Mouse (Mus musculus): ENCODE results near the gene Ephx1. TPM values are rescaled to one million over a fixed set of nuclear protein-coding genes. Genes with fewer than 3 reads are reported as not detected.

Ephx1 gene
- polyA plus RNA-seq, 1 experiment from 2014 or later = 20.2 TPM

- no peak overlapping the region for H3K4me2 ChIP-seq (ENCODE audit: low read length)
- TF ChIP-seq CTCF (IDR thresholded peaks at IDR 0.05; ENCODE audit: low read depth) = no peak
- H3K36me3 ChIP-seq (ENCODE audit: insufficient read depth, low read length) = peaks cover 25% of the 10 kb centered on the region; the same call in 1 of the 2 replicates
- peak; percentile 22 for DNase-seq (ENCODE audit: low spot score)
- H3K9ac ChIP-seq (ENCODE audit: low read depth, low read length) = no peak overlapping the region
- H3K9me3 ChIP-seq (replicated peaks; ENCODE audit: low read length) = no peaks in the 10 kb centered on the region
- no peaks in the 10 kb centered on the region for H3K4me1 ChIP-seq (replicated peaks; ENCODE audit: insufficient read depth, low read length)
- H3K4me3 ChIP-seq (replicated peaks; ENCODE audit: low read depth, low read length) = no peak overlapping the region
- ATAC-seq (replicated peaks; ENCODE audit: low FRiP score, low read depth) = no peak
- WGBS = 45% methylated on average over 6 of the region's 6 CpGs
- no peaks in the 10 kb centered on the region for H3K27me3 ChIP-seq (ENCODE audit: insufficient read depth, low read length)
- H3K27ac ChIP-seq = no peak overlapping the region
Measured at GRCm38 (mm10) chr1:180952085-180952746, 68.5 kb downstream of the Ephx1 start.

GRCm38 (mm10) chr1:180946448-180946847 is 74.3 kb downstream of the Ephx1 start:
- H3K9ac ChIP-seq (ENCODE audit: low read depth, low read length) = no peak overlapping the region
- H3K27me3 ChIP-seq (ENCODE audit: insufficient read depth, low read length) = no peaks in the 10 kb centered on the region
- H3K9me3 ChIP-seq (replicated peaks; ENCODE audit: low read length) = no peaks in the 10 kb centered on the region
- H3K4me3 ChIP-seq (replicated peaks; ENCODE audit: low read depth, low read length) = no peak overlapping the region
- no peak overlapping the region for H3K4me2 ChIP-seq (ENCODE audit: low read length)
- ATAC-seq (replicated peaks; ENCODE audit: low FRiP score, low read depth) (no peak), DNase-seq (ENCODE audit: low spot score) (no peak)
- no peak overlapping the region for H3K27ac ChIP-seq
- 83% methylated on average over 6 of the region's 6 CpGs for WGBS
- H3K4me1 ChIP-seq (replicated peaks; ENCODE audit: insufficient read depth, low read length) = peaks cover 15% of the 10 kb centered on the region; the same call in 1 of the 2 replicates
- H3K36me3 ChIP-seq (ENCODE audit: insufficient read depth, low read length) = peaks cover 14% of the 10 kb centered on the region; the same call in 1 of the 2 replicates
- TF ChIP-seq CTCF (IDR thresholded peaks at IDR 0.05; ENCODE audit: low read depth) = no peak

GRCm38 (mm10) chr1:180945001-180945980 is 75.4 kb downstream of the Ephx1 start:
- H3K4me1 ChIP-seq (replicated peaks; ENCODE audit: insufficient read depth, low read length) = peaks cover 19% of the 10 kb centered on the region; the same call in 1 of the 2 replicates
- peak; percentile 90 for DNase-seq (ENCODE audit: low spot score)
- H3K4me3 ChIP-seq (replicated peaks; ENCODE audit: low read depth, low read length) = no peak overlapping the region
- peak overlapping the region; percentile 41 for H3K4me2 ChIP-seq (ENCODE audit: low read length)
- TF ChIP-seq CTCF (IDR thresholded peaks at IDR 0.05; ENCODE audit: low read depth) = no peak
- peak; percentile 74 for ATAC-seq (replicated peaks; ENCODE audit: low FRiP score, low read depth)
- peaks cover 14% of the 10 kb centered on the region; the same call in 1 of the 2 replicates for H3K36me3 ChIP-seq (ENCODE audit: insufficient read depth, low read length)
- H3K27me3 ChIP-seq (ENCODE audit: insufficient read depth, low read length) = no peaks in the 10 kb centered on the region
- 22% methylated on average over 20 of the region's 20 CpGs for WGBS
- no peak overlapping the region for H3K9ac ChIP-seq (ENCODE audit: low read depth, low read length)
- H3K9me3 ChIP-seq (replicated peaks; ENCODE audit: low read length) = no peaks in the 10 kb centered on the region
- peak overlapping the region; percentile 5; the same call in 1 of the 2 replicates for H3K27ac ChIP-seq

- no peak overlapping the region for H3K4me3 ChIP-seq (replicated peaks; ENCODE audit: low read depth, low read length)
- peak overlapping the region; percentile 5; the same call in 1 of the 2 replicates for H3K27ac ChIP-seq
- peaks cover 19% of the 10 kb centered on the region; the same call in 1 of the 2 replicates for H3K4me1 ChIP-seq (replicated peaks; ENCODE audit: insufficient read depth, low read length)
- H3K36me3 ChIP-seq (ENCODE audit: insufficient read depth, low read length) = peaks cover 11% of the 10 kb centered on the region; the same call in 1 of the 2 replicates
- no peak overlapping the region for H3K9ac ChIP-seq (ENCODE audit: low read depth, low read length)
- DNase-seq (ENCODE audit: low spot score) (no peak), ATAC-seq (replicated peaks; ENCODE audit: low FRiP score, low read depth) (no peak)
- H3K9me3 ChIP-seq (replicated peaks; ENCODE audit: low read length) = no peaks in the 10 kb centered on the region
- H3K4me2 ChIP-seq (ENCODE audit: low read length) = no peak overlapping the region
- WGBS = 81% methylated on average over 4 of the region's 4 CpGs
- H3K27me3 ChIP-seq (ENCODE audit: insufficient read depth, low read length) = no peaks in the 10 kb centered on the region
- no peak for TF ChIP-seq CTCF (IDR thresholded peaks at IDR 0.05; ENCODE audit: low read depth)
Measured at GRCm38 (mm10) chr1:180944553-180944952, 76.2 kb downstream of the Ephx1 start.

- Histone ChIP-seq H3K4me2 (ENCODE audit: low read length) (no peak overlapping the region), H3K36me3 (ENCODE audit: insufficient read depth, low read length) (0 out of 2 replicates have a peak, but pooled peaks cover 5% of the 10 kb centered on the region), H3K9ac (ENCODE audit: low read depth, low read length) (no peak overlapping the region), H3K4me3 (replicated peaks; ENCODE audit: low read depth, low read length) (no peak overlapping the region), H3K9me3 (replicated peaks; ENCODE audit: low read length) (no peaks in the 10 kb centered on the region), H3K27me3 (ENCODE audit: insufficient read depth, low read length) (no peaks in the 10 kb centered on the region), H3K4me1 (replicated peaks; ENCODE audit: insufficient read depth, low read length) (peaks cover 19% of the 10 kb centered on the region; the same call in 1 of the 2 replicates), H3K27ac (no peak overlapping the region)
- ATAC-seq (replicated peaks; ENCODE audit: low FRiP score, low read depth) (no peak), DNase-seq (ENCODE audit: low spot score) (no peak)
- TF ChIP-seq CTCF (IDR thresholded peaks at IDR 0.05; ENCODE audit: low read depth) = peak; percentile 33
- whole genome bisulfite sequencing = 63% methylated on average over 1 of the region's 1 CpGs
Measured at GRCm38 (mm10) chr1:180943896-180944295, 76.8 kb downstream of the Ephx1 start.

- DNase-seq (ENCODE audit: low spot score) = no peak
- H3K27me3 ChIP-seq (ENCODE audit: insufficient read depth, low read length) = no peaks in the 10 kb centered on the region
- no peaks in the 10 kb centered on the region for H3K9me3 ChIP-seq (replicated peaks; ENCODE audit: low read length)
- peak overlapping the region; percentile 84 for H3K27ac ChIP-seq
- H3K4me1 ChIP-seq (replicated peaks; ENCODE audit: insufficient read depth, low read length) = peaks cover 19% of the 10 kb centered on the region; the same call in 1 of the 2 replicates
- H3K4me3 ChIP-seq (replicated peaks; ENCODE audit: low read depth, low read length) = peak overlapping the region; percentile 97
- WGBS = 64% methylated on average over 11 of the region's 11 CpGs
- H3K4me2 ChIP-seq (ENCODE audit: low read length) = peak overlapping the region; percentile 95
- no peak for TF ChIP-seq CTCF (IDR thresholded peaks at IDR 0.05; ENCODE audit: low read depth)
- no peak for ATAC-seq (replicated peaks; ENCODE audit: low FRiP score, low read depth)
- no peaks in the 10 kb centered on the region for H3K36me3 ChIP-seq (ENCODE audit: insufficient read depth, low read length)
- H3K9ac ChIP-seq (ENCODE audit: low read depth, low read length) = peak overlapping the region; percentile 84
Measured at GRCm38 (mm10) chr1:180943032-180943644, 77.6 kb downstream of the Ephx1 start.

Measured in kidney, postnatal 0 days (tissue).